Mouse (Mus musculus) lung, embryonic 14.5 days (tissue): ENCODE data around the gene Prkag1. TPM values are rescaled to one million over a fixed set of nuclear protein-coding genes. Genes with fewer than 3 reads are reported as not detected.

ENCODE experiments used
- ATAC-seq: fragments of 200-750 bp; cut with Nextera tagmentation; 2 replicates; pipeline ENCODE4 v1.8.0; 2017; ENCODE audit warnings: mild to moderate bottlenecking, moderate TSS enrichment, moderate library complexity; ENCODE audit not compliant: insufficient read depth
- DNase-seq: peaks from one replicate; pipeline ENCODE4 v3.0.0-alpha.2; 2015
- H3K27ac ChIP-seq: fragments of 300-500 bp; sonication (generic); 2 replicates; pipeline ENCODE4 v1.5.1; 2014; ENCODE audit warnings: low read depth, mild to moderate bottlenecking, moderate library complexity
- H3K27me3 ChIP-seq: fragments of 300-500 bp; sonication (generic); 2 replicates; pipeline ENCODE4 v1.6.1; 2014; ENCODE audit warnings: low read length, control low read depth; ENCODE audit not compliant: insufficient read depth
- H3K36me3 ChIP-seq: fragments of 300-500 bp; sonication (generic); 2 replicates; pipeline ENCODE4 v1.6.1; 2014; ENCODE audit warnings: control low read depth; ENCODE audit not compliant: insufficient read depth
- H3K4me1 ChIP-seq: fragments of 300-500 bp; sonication (generic); 2 replicates; pipeline ENCODE4 v1.6.1; 2014; ENCODE audit warnings: antibody characterized with exemption, control low read depth; ENCODE audit not compliant: insufficient read depth
- H3K4me2 ChIP-seq: fragments of 300-500 bp; sonication (generic); 2 replicates; pipeline ENCODE4 v1.6.1; 2014; ENCODE audit warnings: mild to moderate bottlenecking
- H3K4me3 ChIP-seq: fragments of 300-500 bp; sonication (generic); 2 replicates; pipeline ENCODE4 v1.5.1; 2014; ENCODE audit warnings: low read depth, low read length
- H3K9ac ChIP-seq: fragments of 300-500 bp; sonication (generic); 2 replicates; pipeline ENCODE4 v1.6.1; 2014
- H3K9me3 ChIP-seq: fragments of 300-500 bp; sonication (generic); 2 replicates; pipeline ENCODE4 v1.6.1; 2016; ENCODE audit warnings: low read depth, low read length, control low read depth
- CTCF ChIP-seq: IDR thresholded peaks from 2 replicates; pipeline ENCODE4 v1.5.1; 2016; ENCODE audit warnings: antibody characterized with exemption, low read depth
- WGBS: fragments of 180-500 bp; shearing (Covaris S2); extraction: QIAGEN DNeasy Blood & Tissue Kit; methylation state at CpG from one replicate; pipeline ENCODE4 v1.1.7; 2014; 5-methylcytosine and 5-hydroxymethylcytosine counted together
- polyA plus RNA-seq: library from polyadenylated mRNA; unstranded; fragments of >200 nt; fragmentation: Nextera tagmentation; extraction: Ambion mirVana; gene quantifications from 2 replicates; pipeline ENCODE4 v1.2.1, GENCODE M21; 2014

Gene Prkag1
- polyA plus RNA-seq, 1 experiment from 2014 or later: 93.4 TPM

DNA sequence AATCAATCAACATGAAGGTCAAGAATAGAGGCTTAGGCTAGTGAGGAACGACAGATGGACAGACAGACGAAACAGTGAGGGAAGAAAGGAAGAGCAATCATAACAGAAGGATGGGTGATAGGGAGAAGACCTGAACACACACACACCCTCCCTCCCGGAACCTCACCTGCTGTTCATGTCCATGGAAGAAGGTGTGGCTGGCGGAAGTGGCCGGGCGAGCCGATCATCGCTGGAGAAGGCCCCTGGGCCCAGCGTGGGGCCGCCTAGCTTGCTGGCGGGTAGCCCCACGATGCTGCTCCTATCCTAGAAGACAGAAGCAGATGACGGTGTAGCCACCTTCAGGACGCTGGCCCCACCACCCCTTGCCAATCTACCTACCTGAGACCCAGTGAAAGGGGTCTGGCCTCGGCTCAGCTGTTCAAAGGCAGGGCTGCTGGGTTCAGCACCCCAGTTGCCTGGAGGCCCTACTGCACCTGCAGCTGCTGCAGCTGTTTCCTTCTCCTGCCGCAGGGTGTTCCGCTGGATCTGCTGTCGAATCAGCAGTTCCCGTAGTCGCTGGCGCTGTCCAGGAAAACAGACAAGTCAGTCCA lies 20.0 kb upstream of the Prkag1 start:
- DNase-seq (no peak), ATAC-seq (no peak)
- Histone ChIP-seq H3K27me3 (no peaks in the 10 kb centered on the region), H3K9ac (no peak overlapping the region), H3K4me2 (no peak overlapping the region), H3K36me3 (peaks cover 100% of the 10 kb centered on the region), H3K9me3 (no peaks in the 10 kb centered on the region), H3K4me1 (no peaks in the 10 kb centered on the region), H3K4me3 (no peak overlapping the region), H3K27ac (no peak overlapping the region)
- TF ChIP-seq CTCF: no peak
- 87% methylated on average over 21 of the region's 21 CpGs for WGBS

DNA sequence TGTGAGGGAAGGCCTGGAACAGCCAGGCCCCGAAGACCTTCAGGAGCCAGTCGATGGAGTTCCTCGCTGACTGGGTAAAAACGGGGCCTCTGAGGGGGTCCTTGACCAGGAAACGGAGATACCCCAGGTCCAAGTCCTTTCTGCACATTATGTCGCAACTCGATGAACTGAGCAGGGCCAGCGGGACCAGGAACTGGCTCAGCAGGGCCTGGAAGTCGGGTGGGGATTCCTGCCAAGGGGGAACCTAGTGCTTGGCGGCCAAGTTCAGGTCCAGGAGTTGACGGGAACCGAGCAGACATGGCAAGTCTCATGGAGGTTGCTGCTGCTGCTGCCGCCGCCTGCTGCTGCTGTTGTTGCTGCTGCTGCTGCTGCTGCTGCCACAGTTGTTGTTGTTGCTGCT lies 19.3 kb upstream of the Prkag1 start:
- Histone ChIP-seq H3K27ac (no peak overlapping the region), H3K36me3 (peaks cover 100% of the 10 kb centered on the region), H3K9me3 (no peaks in the 10 kb centered on the region), H3K4me1 (no peaks in the 10 kb centered on the region), H3K4me2 (no peak overlapping the region), H3K4me3 (no peak overlapping the region), H3K27me3 (no peaks in the 10 kb centered on the region), H3K9ac (no peak overlapping the region)
- WGBS: 91% methylated on average over 14 of the region's 14 CpGs
- no peak for ATAC-seq
- no peak for TF ChIP-seq CTCF
- DNase-seq: no peak

DNA sequence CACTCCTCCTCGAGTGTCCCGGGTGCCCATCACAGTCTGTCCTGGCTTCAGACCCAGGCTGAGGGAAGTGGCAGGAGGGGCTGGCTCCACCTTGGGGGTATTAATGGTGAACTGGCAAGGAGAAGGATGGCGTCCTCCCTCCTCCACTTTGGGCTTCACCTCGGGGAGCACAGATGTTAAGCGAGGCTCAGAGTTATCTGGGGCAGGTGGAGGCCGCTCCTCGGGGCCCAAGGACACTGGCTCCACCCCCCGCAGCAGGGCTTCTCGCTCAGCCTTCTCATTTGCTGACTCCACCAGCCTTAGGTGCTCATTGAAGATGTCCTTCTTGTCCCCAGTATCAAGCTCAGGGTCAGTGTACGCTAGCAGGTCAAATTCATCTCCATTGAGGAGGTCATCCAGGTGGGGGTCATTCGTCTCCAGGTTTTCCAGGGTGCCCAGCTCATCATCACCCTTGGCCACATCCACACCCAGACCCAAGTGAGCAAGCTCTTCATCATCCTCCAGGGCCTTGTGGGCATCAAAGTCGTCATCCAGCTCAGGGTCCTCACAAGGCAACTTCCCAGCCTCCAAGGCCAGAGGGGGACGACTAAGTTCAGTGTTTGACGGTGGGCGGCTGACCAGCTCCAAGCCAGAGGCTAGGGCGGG lies 18.8 kb upstream of the Prkag1 start:
- Histone ChIP-seq H3K27ac (no peak overlapping the region), H3K4me2 (no peak overlapping the region), H3K27me3 (no peaks in the 10 kb centered on the region), H3K9me3 (no peaks in the 10 kb centered on the region), H3K4me3 (no peak overlapping the region), H3K9ac (no peak overlapping the region), H3K4me1 (no peaks in the 10 kb centered on the region), H3K36me3 (peaks cover 100% of the 10 kb centered on the region)
- DNase-seq (no peak), ATAC-seq (no peak)
- WGBS: 86% methylated on average over 15 of the region's 16 CpGs
- no peak for TF ChIP-seq CTCF

DNA sequence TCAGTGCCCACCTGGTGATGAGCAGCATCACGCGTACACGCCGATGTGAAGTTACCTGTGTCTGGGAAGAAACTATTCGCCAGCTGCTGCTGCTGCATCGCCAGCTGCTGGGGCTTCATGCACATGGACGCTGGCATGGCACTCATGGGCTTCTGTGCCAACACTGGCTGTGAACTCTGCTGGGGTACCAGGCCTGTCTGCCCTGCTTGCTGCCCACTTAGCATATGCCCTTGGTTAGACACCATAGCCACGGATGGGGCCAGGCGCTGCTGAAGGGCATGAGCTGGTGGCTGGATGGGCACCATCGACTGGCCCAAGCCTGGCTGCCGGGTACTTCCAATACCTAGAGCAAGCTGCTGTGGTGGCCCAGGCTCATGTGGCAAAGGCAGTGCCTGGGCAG lies 17.8 kb upstream of the Prkag1 start:
- whole genome bisulfite sequencing: 94% methylated on average over 11 of the region's 11 CpGs
- Histone ChIP-seq H3K4me3 (no peak overlapping the region), H3K9me3 (no peaks in the 10 kb centered on the region), H3K27ac (no peak overlapping the region), H3K27me3 (no peaks in the 10 kb centered on the region), H3K4me1 (no peaks in the 10 kb centered on the region), H3K4me2 (no peak overlapping the region), H3K36me3 (peaks cover 100% of the 10 kb centered on the region), H3K9ac (no peak overlapping the region)
- ATAC-seq (no peak), DNase-seq (no peak)
- no peak for TF ChIP-seq CTCF

DNA sequence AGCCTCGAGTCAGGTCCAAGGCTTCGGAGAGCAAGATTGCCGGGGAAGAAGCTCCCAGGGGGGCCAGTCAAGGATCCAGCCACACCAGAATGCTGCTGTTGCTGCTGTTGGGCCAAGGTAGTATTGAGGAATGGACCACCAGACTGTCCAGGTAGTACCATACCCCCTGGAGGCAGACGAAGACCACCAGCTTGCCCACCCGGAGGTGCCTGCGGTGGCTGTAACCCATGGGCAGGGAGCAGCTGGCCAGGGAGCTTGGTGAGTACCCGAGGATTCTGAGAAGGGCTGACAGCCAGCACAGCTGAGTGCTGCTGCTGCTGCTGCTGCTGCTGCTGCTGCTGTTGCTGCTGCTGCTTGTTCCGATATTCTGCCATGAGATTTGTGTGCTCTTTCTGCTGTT lies 14.8 kb upstream of the Prkag1 start:
- Histone ChIP-seq H3K4me1 (no peaks in the 10 kb centered on the region), H3K27me3 (no peaks in the 10 kb centered on the region), H3K4me3 (no peak overlapping the region), H3K4me2 (no peak overlapping the region), H3K27ac (no peak overlapping the region), H3K36me3 (peaks cover 100% of the 10 kb centered on the region), H3K9me3 (no peaks in the 10 kb centered on the region), H3K9ac (no peak overlapping the region)
- WGBS: 87% methylated on average over 8 of the region's 8 CpGs
- DNase-seq: no peak
- no peak for TF ChIP-seq CTCF
- no peak for ATAC-seq

DNA sequence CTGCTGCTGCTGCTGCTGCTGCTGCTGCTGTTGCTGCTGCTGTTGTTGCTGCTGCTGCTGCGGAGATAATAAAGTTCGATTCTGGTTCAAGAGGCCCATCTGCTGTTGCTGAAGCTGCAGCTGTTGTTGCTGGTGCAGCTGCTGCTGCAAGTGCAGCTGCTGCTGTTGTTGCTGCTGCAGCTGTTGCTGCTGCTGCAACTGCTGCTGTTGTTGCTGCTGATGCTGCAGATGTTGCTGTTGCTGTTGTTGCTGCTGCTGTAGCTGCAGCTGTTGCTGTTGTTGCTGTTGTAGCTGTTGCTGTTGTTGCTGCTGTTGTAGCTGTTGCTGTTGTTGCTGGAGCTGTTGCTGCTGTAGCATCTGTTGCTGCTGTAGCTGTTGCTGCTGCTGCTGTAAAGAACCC lies 13.8 kb upstream of the Prkag1 start:
- no peak for TF ChIP-seq CTCF
- no peaks in the 10 kb centered on the region for H3K9me3 ChIP-seq
- no peak overlapping the region for H3K9ac ChIP-seq
- no peaks in the 10 kb centered on the region for H3K27me3 ChIP-seq
- no peaks in the 10 kb centered on the region for H3K4me1 ChIP-seq
- 96% methylated on average over 2 of the region's 2 CpGs for WGBS
- no peak for DNase-seq
- ATAC-seq: no peak
- no peak overlapping the region for H3K27ac ChIP-seq
- H3K4me3 ChIP-seq: no peak overlapping the region
- H3K4me2 ChIP-seq: no peak overlapping the region
- H3K36me3 ChIP-seq: peaks cover 100% of the 10 kb centered on the region

DNA sequence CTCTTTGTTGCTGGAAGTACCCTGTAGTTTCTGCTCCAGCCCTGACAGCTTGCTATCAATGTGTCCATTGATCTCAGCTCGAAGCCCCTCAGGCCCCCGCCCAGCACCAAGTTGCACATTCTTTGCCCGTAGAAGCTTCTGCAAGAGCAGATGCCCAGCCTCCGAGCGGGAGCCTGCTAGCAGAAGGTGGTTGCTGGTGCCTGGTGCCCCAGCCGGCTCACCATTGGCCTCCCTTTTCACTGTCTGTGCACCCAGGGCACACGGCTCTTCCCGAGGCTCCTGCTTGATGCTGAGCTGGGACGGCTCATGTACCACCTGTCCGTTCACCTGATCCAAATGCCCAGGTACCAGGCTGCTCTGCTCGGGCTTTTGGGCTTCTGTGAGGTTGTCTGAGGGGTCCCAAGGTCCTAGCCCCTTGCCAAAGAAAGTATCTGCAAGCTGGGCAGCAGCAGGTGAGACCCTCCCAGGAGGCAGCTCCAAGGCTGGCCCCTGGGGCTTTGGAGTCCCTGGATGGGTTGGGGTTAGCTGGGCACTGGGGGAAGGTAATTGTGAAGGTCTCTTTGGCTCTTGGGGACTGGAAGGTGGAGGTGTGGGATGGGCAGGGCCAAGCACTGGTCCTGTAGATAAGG lies 12.4 kb upstream of the Prkag1 start:
- H3K27me3 ChIP-seq: no peaks in the 10 kb centered on the region
- 93% methylated on average over 11 of the region's 11 CpGs for WGBS
- TF ChIP-seq CTCF: no peak

More for the DNA sequence above, 12.4 kb upstream of the Prkag1 start:
- ATAC-seq (no peak), DNase-seq (no peak)
- H3K4me2 ChIP-seq: no peak overlapping the region
- no peak overlapping the region for H3K27ac ChIP-seq
- peaks cover 100% of the 10 kb centered on the region for H3K36me3 ChIP-seq
- no peaks in the 10 kb centered on the region for H3K4me1 ChIP-seq
- no peaks in the 10 kb centered on the region for H3K9me3 ChIP-seq
- H3K9ac ChIP-seq: no peak overlapping the region
- H3K4me3 ChIP-seq: no peak overlapping the region
